In genomic region chr4:137865221-137865641, GRCm38 (mm10) we compare ENCODE assay signal across 8 mouse cellular contexts. TPM values are rescaled to one million over a fixed set of nuclear protein-coding genes. Genes with fewer than 3 reads are reported as not detected.
DNase-seq lines count a peak whose midpoint lies in the region; ATAC-seq and TF ChIP-seq lines count a peak whose summit lies in the region.

No protein-coding gene starts in this region.

- H3K27ac ChIP-seq in heart, embryonic 15.5 days = peak overlapping the region; percentile 12; the same call in 1 of the 2 replicates
- H3K27ac ChIP-seq in embryonic facial prominence, embryonic 13.5 days = no peak overlapping the region
- no peak overlapping the region; the same call in 1 of the 2 replicates for H3K27ac ChIP-seq in hindbrain, postnatal 0 days
- H3K27ac ChIP-seq in midbrain, embryonic 15.5 days = no peak overlapping the region

- intact Hi-C loops in heart, postnatal 36 days (cut with DNase I) = no loop called here

- no peak for ATAC-seq in heart, embryonic 15.5 days (replicated peaks; ENCODE audit: insufficient number of reproducible peaks, insufficient read depth, low FRiP score, low read depth)
- no peak for ATAC-seq in embryonic facial prominence, embryonic 13.5 days (ENCODE audit: insufficient number of reproducible peaks, insufficient read depth, low FRiP score, low TSS enrichment, low read depth)
- ATAC-seq in hindbrain, postnatal 0 days = no peak
- no peak for ATAC-seq in midbrain, embryonic 15.5 days (replicated peaks)
- no peak for ATAC-seq in granulocyte monocyte progenitor cell, adult 5-6 weeks (replicated peaks; ENCODE audit: poor library complexity, severe bottlenecking)

- H3K9me3 ChIP-seq in heart, embryonic 15.5 days (replicated peaks) = no peaks in the 10 kb centered on the region
- H3K9me3 ChIP-seq in embryonic facial prominence, embryonic 13.5 days = no peaks in the 10 kb centered on the region
- no peaks in the 10 kb centered on the region for H3K9me3 ChIP-seq in hindbrain, postnatal 0 days (ENCODE audit: low read length)
- H3K9me3 ChIP-seq in midbrain, embryonic 15.5 days = no peaks in the 10 kb centered on the region

- TF ChIP-seq CTCF in hindbrain, postnatal 0 days (IDR thresholded peaks at IDR 0.05; ENCODE audit: low read depth) = no peak

- no peak for DNase-seq in heart, postnatal 36 days
- DNase-seq in hindbrain, postnatal 0 days (ENCODE audit: low spot score) = no peak
- no peak for DNase-seq in ovary, postnatal 10 days (ENCODE audit: low spot score)
- DNase-seq in testis, postnatal 10 days (ENCODE audit: low spot score) = no peak

- peaks cover 62% of the 10 kb centered on the region for H3K4me1 ChIP-seq in heart, embryonic 15.5 days (replicated peaks)
- peaks cover 85% of the 10 kb centered on the region for H3K4me1 ChIP-seq in embryonic facial prominence, embryonic 13.5 days
- H3K4me1 ChIP-seq in hindbrain, postnatal 0 days (ENCODE audit: insufficient read depth, low read length) = peaks cover 42% of the 10 kb centered on the region
- H3K4me1 ChIP-seq in midbrain, embryonic 15.5 days = peaks cover 66% of the 10 kb centered on the region

- no peaks in the 10 kb centered on the region for H3K36me3 ChIP-seq in heart, embryonic 15.5 days
- no peaks in the 10 kb centered on the region for H3K36me3 ChIP-seq in embryonic facial prominence, embryonic 13.5 days
- H3K36me3 ChIP-seq in hindbrain, postnatal 0 days (ENCODE audit: insufficient read depth, low read length) = no peaks in the 10 kb centered on the region
- H3K36me3 ChIP-seq in midbrain, embryonic 15.5 days (replicated peaks) = no peaks in the 10 kb centered on the region

- H3K4me3 ChIP-seq in heart, embryonic 15.5 days = peak overlapping the region; percentile 12
- peak overlapping the region; percentile 13 for H3K4me3 ChIP-seq in embryonic facial prominence, embryonic 13.5 days
- peak overlapping the region; percentile 3; the same call in 1 of the 2 replicates for H3K4me3 ChIP-seq in hindbrain, postnatal 0 days (ENCODE audit: low read length)
- no peak overlapping the region for H3K4me3 ChIP-seq in midbrain, embryonic 15.5 days

- 38% methylated on average over 10 of the region's 10 CpGs for WGBS in heart, embryonic 15.5 days
- WGBS in embryonic facial prominence, embryonic 13.5 days = 53% methylated on average over 10 of the region's 10 CpGs
- WGBS in hindbrain, postnatal 0 days = 33% methylated on average over 10 of the region's 10 CpGs
- 49% methylated on average over 10 of the region's 10 CpGs for WGBS in midbrain, embryonic 15.5 days

- 0 out of 2 replicates have a peak, but pooled peaks cover 8% of the 10 kb centered on the region for H3K27me3 ChIP-seq in heart, embryonic 15.5 days
- H3K27me3 ChIP-seq in embryonic facial prominence, embryonic 13.5 days = no peaks in the 10 kb centered on the region
- H3K27me3 ChIP-seq in hindbrain, postnatal 0 days (ENCODE audit: insufficient read depth, low read length) = no peaks in the 10 kb centered on the region
- no peaks in the 10 kb centered on the region for H3K27me3 ChIP-seq in midbrain, embryonic 15.5 days (replicated peaks)

- peak overlapping the region; percentile 89 for H3K4me2 ChIP-seq in heart, embryonic 15.5 days
- peak overlapping the region; percentile 46 for H3K4me2 ChIP-seq in embryonic facial prominence, embryonic 13.5 days
- H3K4me2 ChIP-seq in hindbrain, postnatal 0 days (ENCODE audit: low read depth, low read length) = peak overlapping the region; percentile 42
- peak overlapping the region; percentile 15 for H3K4me2 ChIP-seq in midbrain, embryonic 15.5 days

- no peak overlapping the region for H3K9ac ChIP-seq in heart, embryonic 15.5 days
- H3K9ac ChIP-seq in embryonic facial prominence, embryonic 13.5 days = peak overlapping the region; percentile 55; the same call in 1 of the 2 replicates
- H3K9ac ChIP-seq in hindbrain, postnatal 0 days (replicated peaks; ENCODE audit: low read length) = no peak overlapping the region; the same call in 1 of the 2 replicates
- H3K9ac ChIP-seq in midbrain, embryonic 15.5 days = no peak overlapping the region

RNA-seq across cellular contexts. Expression of gene Ece1, which starts 3.2 kb away (rescaled TPM):
- 51.3 and 77.2 TPM in 2 replicates for polyA plus RNA-seq in heart, embryonic 15.5 days (2015; fragmentation: Nextera tagmentation; extraction: Ambion mirVana)
- 100 to 1,000 TPM; 113 to 115 TPM for total RNA-seq in heart, postnatal 36 days (2021)
- polyA plus RNA-seq in embryonic facial prominence, embryonic 13.5 days (2015; fragmentation: Nextera tagmentation; extraction: Ambion mirVana) = 49.9 and 65.0 TPM in 2 replicates
- 40.0 and 43.8 TPM in 2 replicates for total RNA-seq in hindbrain, postnatal 0 days (2014; rRNA removed)
- 23.0 and 23.4 TPM in 2 replicates for polyA plus RNA-seq in hindbrain, postnatal 0 days (2015; fragmentation: Nextera tagmentation; extraction: Ambion mirVana)
- polyA plus RNA-seq in midbrain, embryonic 15.5 days (2015; fragmentation: Nextera tagmentation; extraction: Ambion mirVana) = 20.7 and 23.1 TPM in 2 replicates
- 8.4 and 12.3 TPM in 2 replicates for total RNA-seq in granulocyte monocyte progenitor cell, adult 5-6 weeks (2014; fragmentation: Nextera tagmentation)
- 3.7 and 4.8 TPM in 2 replicates for total RNA-seq in granulocyte monocyte progenitor cell, adult 5-6 weeks (2017)

Comparison
In these comparisons a context has a peak if more than half of its experiments do, and no peak if none do; other contexts are left out.
1. H3K4me2 ChIP-seq: peak in every context shown above with its lines; median percentile 89 in heart, embryonic 15.5 days; 46 in embryonic facial prominence, embryonic 13.5 days; 42 in hindbrain, postnatal 0 days; 15 in midbrain, embryonic 15.5 days.